Mouse (Mus musculus) forebrain, embryonic 12.5 days (tissue): ENCODE measurements around the gene Hmgb2. TPM values are rescaled to one million over a fixed set of nuclear protein-coding genes. Genes with fewer than 3 reads are reported as not detected.

Experiments
- polyA plus RNA-seq: library from polyadenylated mRNA; unstranded; fragments of >200 nt; fragmentation: Nextera tagmentation; extraction: Ambion mirVana; gene quantifications from 2 replicates; pipeline ENCODE4 v1.2.1, GENCODE M21; 2016

Hmgb2 gene
- polyA plus RNA-seq, 1 experiment from 2014 or later: 740 TPM

Other genes starting within 250 kb of the Hmgb2 start
- not detected in 2 replicates for gene Hand2, start 190.9 kb upstream of the Hmgb2 start, polyA plus RNA-seq
- 0.81 and 1.4 TPM in 2 replicates for gene Scrg1, start 56.0 kb upstream of the Hmgb2 start, polyA plus RNA-seq
- 128 and 131 TPM in 2 replicates for gene Sap30, start 24.0 kb upstream of the Hmgb2 start, polyA plus RNA-seq
- gene Galnt7, start 141.1 kb downstream of the Hmgb2 start, polyA plus RNA-seq: 18.8 and 18.9 TPM in 2 replicates